In the genomic region with DNA sequence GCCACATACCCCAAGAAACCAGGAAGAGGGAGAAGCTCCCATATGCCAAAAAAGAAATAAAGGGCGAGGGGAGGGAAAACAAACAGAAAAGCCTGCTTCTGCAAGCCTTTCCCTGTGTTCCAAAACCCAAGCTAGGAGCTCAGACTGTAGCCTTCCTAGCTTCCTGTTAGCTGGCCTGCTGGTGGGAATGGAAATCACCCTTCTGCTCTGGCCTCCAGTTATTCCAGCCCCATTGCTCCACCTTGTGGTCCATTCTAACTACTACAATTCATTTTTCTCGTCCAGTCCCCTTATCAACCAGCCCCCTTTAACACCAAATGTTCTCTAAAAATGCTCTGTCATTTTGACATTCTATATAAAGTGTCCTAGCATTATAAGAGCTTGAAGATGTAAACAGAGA, we compare ENCODE assay signal across 8 mouse cellular contexts. TPM values are rescaled to one million over a fixed set of nuclear protein-coding genes. Genes with fewer than 3 reads are reported as not detected.
DNase-seq lines count a peak whose midpoint lies in the region; ATAC-seq lines count a peak whose summit lies in the region.

No protein-coding gene starts in this region.

- H3K27me3 ChIP-seq in intestine, embryonic 14.5 days (replicated peaks; ENCODE audit: control insufficient read depth, insufficient read depth, low read length): no peaks in the 10 kb centered on the region
- no peaks in the 10 kb centered on the region for H3K27me3 ChIP-seq in midbrain, embryonic 14.5 days (ENCODE audit: control insufficient read depth, insufficient read depth, low read length)

- no peak overlapping the region for H3K27ac ChIP-seq in intestine, embryonic 14.5 days (ENCODE audit: low read depth)
- no peak overlapping the region for H3K27ac ChIP-seq in midbrain, embryonic 14.5 days (replicated peaks; ENCODE audit: low read depth, low read length)

- no peaks in the 10 kb centered on the region for H3K36me3 ChIP-seq in intestine, embryonic 14.5 days (ENCODE audit: control insufficient read depth, insufficient read depth, low read length)
- H3K36me3 ChIP-seq in midbrain, embryonic 14.5 days (ENCODE audit: control insufficient read depth, insufficient read depth, low read length): no peaks in the 10 kb centered on the region

- no peak overlapping the region for H3K9ac ChIP-seq in intestine, embryonic 14.5 days (ENCODE audit: low read length)
- H3K9ac ChIP-seq in midbrain, embryonic 14.5 days (replicated peaks; ENCODE audit: low read length): no peak overlapping the region

- WGBS in intestine, embryonic 14.5 days: 0% methylated on average over 2 of the region's 2 CpGs
- WGBS in midbrain, embryonic 14.5 days: 0% methylated on average over 2 of the region's 2 CpGs

- DNase-seq in thymus, postnatal 14 days: peak; percentile 12
- no peak for DNase-seq in thymus, postnatal 36 days
- DNase-seq in cerebellum, adult 9-11 months: peak; percentile 81
- DNase-seq in gastrocnemius, adult 8-10 months (ENCODE audit: low spot score in 2 of 2): peak; percentile 12 to 16
- DNase-seq in intestine, embryonic 14.5 days (ENCODE audit: low spot score): no peak
- peak; percentile 73 to 79 for DNase-seq in left cerebral cortex, postnatal 10 days (ENCODE audit: extremely low spot score in 1 of 2, low spot score in 2 of 2)
- DNase-seq in midbrain, embryonic 14.5 days: peak; percentile 90
- peak; percentile 12 to 44 for DNase-seq in urinary bladder, postnatal 36 days (ENCODE audit: low spot score in 2 of 2)

- peak; percentile 81 for ATAC-seq in intestine, embryonic 14.5 days (replicated peaks; ENCODE audit: low FRiP score, low TSS enrichment, low read depth)
- ATAC-seq in midbrain, embryonic 14.5 days (ENCODE audit: low FRiP score, low TSS enrichment): no peak; the same call in 1 of the 2 replicates

- no peak overlapping the region for H3K4me3 ChIP-seq in intestine, embryonic 14.5 days (ENCODE audit: low read depth, low read length)
- no peak overlapping the region for H3K4me3 ChIP-seq in midbrain, embryonic 14.5 days (replicated peaks; ENCODE audit: low read depth, low read length)

- intact Hi-C loops in left cerebral cortex, postnatal 10 days (cut with DNase I): loop anchor here (2.0 to 10.0 kb wide), 2 partner anchors 69 to 101 kb away; no protein-coding TSS in a partner anchor

- H3K4me2 ChIP-seq in intestine, embryonic 14.5 days (ENCODE audit: low read length): no peak overlapping the region
- no peak overlapping the region for H3K4me2 ChIP-seq in midbrain, embryonic 14.5 days (ENCODE audit: low read length)

- H3K4me1 ChIP-seq in intestine, embryonic 14.5 days (replicated peaks; ENCODE audit: control insufficient read depth, insufficient read depth, low read length): no peaks in the 10 kb centered on the region
- peaks cover 6% of the 10 kb centered on the region; the same call in 1 of the 2 replicates for H3K4me1 ChIP-seq in midbrain, embryonic 14.5 days (ENCODE audit: control insufficient read depth, insufficient read depth, low read length)

- H3K9me3 ChIP-seq in intestine, embryonic 14.5 days (ENCODE audit: control insufficient read depth, low read length): no peaks in the 10 kb centered on the region
- H3K9me3 ChIP-seq in midbrain, embryonic 14.5 days (ENCODE audit: control insufficient read depth, low read length): no peaks in the 10 kb centered on the region

RNA-seq across cellular contexts. Expression of gene Jam3, which starts 20.9 kb away (rescaled TPM):
- 1 to 10 TPM; 4.6 to 7.1 (median 5.2) TPM for total RNA-seq in gastrocnemius, adult 8-10 months (2022)
- 60.0 and 63.4 TPM in 2 replicates for polyA plus RNA-seq in intestine, embryonic 14.5 days (2014; fragmentation: Nextera tagmentation; extraction: Ambion mirVana)
- 10 to 100 TPM; 20.1 to 24.9 TPM for total RNA-seq in left cerebral cortex, postnatal 10 days (2021)
- polyA plus RNA-seq in midbrain, embryonic 14.5 days (2014; fragmentation: Nextera tagmentation; extraction: Ambion mirVana): 46.9 and 62.4 TPM in 2 replicates

Comparison
In these comparisons a context has a peak if more than half of its experiments do, and no peak if none do; other contexts are left out.
1. DNase-seq: peak in thymus, postnatal 14 days (single experiment), cerebellum, adult 9-11 months (single experiment), gastrocnemius, adult 8-10 months (2 of 2), left cerebral cortex, postnatal 10 days (2 of 2), midbrain, embryonic 14.5 days (single experiment) and urinary bladder, postnatal 36 days (2 of 2); none in thymus, postnatal 36 days (0 of 2) and intestine, embryonic 14.5 days (single experiment).